Mouse (Mus musculus): ENCODE results near the gene Nfatc3. TPM values are rescaled to one million over a fixed set of nuclear protein-coding genes. Genes with fewer than 3 reads are reported as not detected.

Gene Nfatc3
- polyA plus RNA-seq, 1 experiment from 2014 or later, result 9.1 TPM

Other genes with a start within 250 kb of the Nfatc3 start
- 15.1 and 16.2 TPM in 2 replicates for gene Ranbp10, start 231.5 kb upstream of the Nfatc3 start, polyA plus RNA-seq (2015; fragmentation: Nextera tagmentation; extraction: Ambion mirVana)
- 0.20 and 0.27 TPM in 2 replicates for gene Tsnaxip1, start 231.1 kb upstream of the Nfatc3 start, polyA plus RNA-seq (2015; fragmentation: Nextera tagmentation; extraction: Ambion mirVana)
- 52.1 and 54.6 TPM in 2 replicates for gene Cenpt, start 205.6 kb upstream of the Nfatc3 start, polyA plus RNA-seq (2015; fragmentation: Nextera tagmentation; extraction: Ambion mirVana)
- 79.0 and 83.0 TPM in 2 replicates for gene Thap11, start 203.7 kb upstream of the Nfatc3 start, polyA plus RNA-seq (2015; fragmentation: Nextera tagmentation; extraction: Ambion mirVana)
- gene Nutf2, start 198.3 kb upstream of the Nfatc3 start, polyA plus RNA-seq (2015; fragmentation: Nextera tagmentation; extraction: Ambion mirVana), result 253 and 274 TPM in 2 replicates
- 54.6 and 61.5 TPM in 2 replicates for gene Edc4, start 178.0 kb upstream of the Nfatc3 start, polyA plus RNA-seq (2015; fragmentation: Nextera tagmentation; extraction: Ambion mirVana)
- gene Nrn1l, start 165.3 kb upstream of the Nfatc3 start, polyA plus RNA-seq (2015; fragmentation: Nextera tagmentation; extraction: Ambion mirVana), result 0.60 TPM in 1 of 2 replicates, not detected in the other
- gene Pskh1, start 158.4 kb upstream of the Nfatc3 start, polyA plus RNA-seq (2015; fragmentation: Nextera tagmentation; extraction: Ambion mirVana), result 45.9 and 46.2 TPM in 2 replicates
- 1.4 and 1.7 TPM in 2 replicates for gene Ctrl, start 125.0 kb upstream of the Nfatc3 start, polyA plus RNA-seq (2015; fragmentation: Nextera tagmentation; extraction: Ambion mirVana)
- gene Psmb10, start 120.4 kb upstream of the Nfatc3 start, polyA plus RNA-seq (2015; fragmentation: Nextera tagmentation; extraction: Ambion mirVana), result 29.2 and 32.0 TPM in 2 replicates
- gene Lcat, start 115.5 kb upstream of the Nfatc3 start, polyA plus RNA-seq (2015; fragmentation: Nextera tagmentation; extraction: Ambion mirVana), result 2.8 TPM in 2 replicates
- 48.8 and 56.3 TPM in 2 replicates for gene Slc12a4, start 92.7 kb upstream of the Nfatc3 start, polyA plus RNA-seq (2015; fragmentation: Nextera tagmentation; extraction: Ambion mirVana)
- gene Dpep3, start 79.4 kb upstream of the Nfatc3 start, polyA plus RNA-seq (2015; fragmentation: Nextera tagmentation; extraction: Ambion mirVana), result not detected in 2 replicates
- gene Dus2, start 67.5 kb upstream of the Nfatc3 start, polyA plus RNA-seq (2015; fragmentation: Nextera tagmentation; extraction: Ambion mirVana), result 27.3 and 27.5 TPM in 2 replicates
- gene Dpep2nb, start 52.9 kb upstream of the Nfatc3 start, polyA plus RNA-seq (2015; fragmentation: Nextera tagmentation; extraction: Ambion mirVana), result not detected in 2 replicates
- gene Ddx28, start 47.0 kb upstream of the Nfatc3 start, polyA plus RNA-seq (2015; fragmentation: Nextera tagmentation; extraction: Ambion mirVana), result 19.7 and 20.1 TPM in 2 replicates
- gene Esrp2, start 78.1 kb downstream of the Nfatc3 start, polyA plus RNA-seq (2015; fragmentation: Nextera tagmentation; extraction: Ambion mirVana), result 11.5 and 13.8 TPM in 2 replicates
- 19.6 and 20.5 TPM in 2 replicates for gene Pla2g15, start 91.6 kb downstream of the Nfatc3 start, polyA plus RNA-seq (2015; fragmentation: Nextera tagmentation; extraction: Ambion mirVana)
- 59.0 and 68.9 TPM in 2 replicates for gene Slc7a6, start 110.0 kb downstream of the Nfatc3 start, polyA plus RNA-seq (2015; fragmentation: Nextera tagmentation; extraction: Ambion mirVana)
- 41.8 and 44.7 TPM in 2 replicates for gene Slc7a6os, start 152.1 kb downstream of the Nfatc3 start, polyA plus RNA-seq (2015; fragmentation: Nextera tagmentation; extraction: Ambion mirVana)
- gene Prmt7, start 152.1 kb downstream of the Nfatc3 start, polyA plus RNA-seq (2015; fragmentation: Nextera tagmentation; extraction: Ambion mirVana), result 46.2 and 51.8 TPM in 2 replicates